Mouse (Mus musculus): ENCODE results near the gene Rps11. TPM values are rescaled to one million over a fixed set of nuclear protein-coding genes. Genes with fewer than 3 reads are reported as not detected.
A peak's percentile ranks its signal among the peaks of the same experiment; 100 is the strongest.

Gene Rps11
- polyA plus RNA-seq, 1 experiment from 2014 or later, result 2,209 TPM

DNA sequence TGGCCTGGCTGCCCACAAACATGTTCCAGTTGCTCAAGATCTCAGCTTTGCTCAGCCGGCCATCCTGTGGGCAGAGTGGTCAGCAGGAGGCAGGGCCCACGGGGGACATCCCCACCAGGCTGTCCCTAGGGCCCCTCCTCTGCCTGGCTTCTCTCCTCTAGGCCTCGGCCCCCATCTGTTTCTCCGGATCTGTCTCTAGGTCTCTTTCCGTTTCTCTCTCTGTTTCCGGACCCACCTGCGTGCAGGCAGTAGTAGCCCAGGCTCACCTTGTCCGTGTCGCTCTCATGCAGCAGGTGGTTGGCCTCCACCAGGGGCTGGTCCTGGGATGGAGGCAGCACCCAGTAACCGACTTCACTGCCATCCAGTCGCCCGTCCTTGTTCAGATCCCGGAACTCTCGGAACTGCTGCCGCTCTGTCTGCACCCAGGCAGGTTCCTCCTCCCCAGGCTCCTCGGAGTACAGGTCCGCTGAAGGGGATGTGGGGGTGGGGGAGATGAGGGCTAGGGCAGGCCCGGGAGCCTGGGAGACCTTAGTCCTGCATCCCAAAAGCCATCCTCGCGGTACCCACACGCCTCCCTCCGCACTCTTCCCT lies 40.8 kb downstream of the Rps11 start:
- Histone ChIP-seq H3K27me3 (replicated peaks; ENCODE audit: control insufficient read depth, insufficient read depth, low read length) (no peaks in the 10 kb centered on the region), H3K4me1 (replicated peaks; ENCODE audit: control insufficient read depth, insufficient read depth, low read length) (peaks cover 10% of the 10 kb centered on the region), H3K4me3 (ENCODE audit: low read depth, low read length) (peak overlapping the region; percentile 24), H3K4me2 (peak overlapping the region; percentile 66), H3K9me3 (ENCODE audit: control insufficient read depth, low read length) (no peaks in the 10 kb centered on the region), H3K9ac (ENCODE audit: low read depth, low read length) (peak overlapping the region; percentile 38; the same call in 1 of the 2 replicates), H3K27ac (ENCODE audit: low read depth, low read length) (peak overlapping the region; percentile 67; the same call in 1 of the 2 replicates), H3K36me3 (ENCODE audit: control insufficient read depth, insufficient read depth, low read length) (peaks cover 20% of the 10 kb centered on the region)
- WGBS, result 60% methylated on average over 22 of the region's 22 CpGs
- ATAC-seq (replicated peaks; ENCODE audit: low FRiP score), result 0 out of 2 replicates have a peak, but pooled peaks have one; percentile 9
- no peak for DNase-seq (ENCODE audit: low spot score)

DNA sequence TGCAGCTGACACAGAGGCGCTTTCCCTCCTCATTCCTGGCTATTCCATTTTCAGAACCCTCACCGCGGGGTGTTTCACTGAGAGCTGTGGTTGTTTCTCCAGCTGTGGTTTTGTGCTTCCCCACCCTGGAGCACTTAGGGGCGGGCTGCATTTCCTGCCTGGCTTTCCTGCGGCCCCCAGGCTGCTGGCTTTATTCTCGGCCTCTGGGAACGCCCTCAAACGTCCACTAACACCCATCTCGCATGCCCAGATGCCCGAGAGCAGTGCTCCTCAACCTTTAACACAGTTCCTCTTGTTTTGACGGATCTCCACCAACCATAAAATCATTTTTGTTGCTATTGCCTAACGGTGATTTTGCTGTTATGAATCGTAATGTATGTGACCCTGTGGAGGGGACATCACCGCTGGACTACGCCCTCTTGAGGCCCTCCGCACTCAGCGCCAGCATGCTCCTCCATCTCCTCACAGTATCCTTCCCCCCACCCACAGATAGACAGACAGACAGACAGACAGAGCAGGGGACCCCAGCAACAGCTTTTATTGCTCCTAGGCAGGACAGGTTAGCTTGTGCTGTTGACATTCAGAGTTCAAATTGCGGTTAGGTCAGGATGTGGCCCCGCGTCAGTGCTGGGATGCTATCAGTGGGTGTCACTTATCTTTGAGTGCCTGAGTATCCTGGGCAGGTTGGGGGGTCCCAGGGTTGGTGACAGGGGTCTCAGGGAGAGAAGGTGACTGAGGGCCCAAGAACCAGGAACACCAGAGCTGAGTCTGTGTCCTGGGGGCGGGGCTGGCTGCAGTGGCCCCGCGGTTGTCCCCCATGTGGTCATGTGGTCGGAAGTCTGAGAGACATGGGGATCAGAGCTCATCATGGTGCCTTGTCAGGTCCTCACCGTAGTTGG lies 41.6 kb downstream of the Rps11 start:
- Histone ChIP-seq H3K9ac (ENCODE audit: low read depth, low read length) (peak overlapping the region; percentile 46), H3K4me1 (replicated peaks; ENCODE audit: control insufficient read depth, insufficient read depth, low read length) (peaks cover 10% of the 10 kb centered on the region), H3K4me3 (ENCODE audit: low read depth, low read length) (peak overlapping the region; percentile 24), H3K27ac (ENCODE audit: low read depth, low read length) (peak overlapping the region; percentile 67), H3K9me3 (ENCODE audit: control insufficient read depth, low read length) (no peaks in the 10 kb centered on the region), H3K36me3 (ENCODE audit: control insufficient read depth, insufficient read depth, low read length) (peaks cover 22% of the 10 kb centered on the region), H3K27me3 (replicated peaks; ENCODE audit: control insufficient read depth, insufficient read depth, low read length) (no peaks in the 10 kb centered on the region), H3K4me2 (peak overlapping the region; percentile 66)
- 40% methylated on average over 25 of the region's 25 CpGs for WGBS
- DNase-seq (ENCODE audit: low spot score) (peak; percentile 56), ATAC-seq (replicated peaks; ENCODE audit: low FRiP score) (peak; percentile 42)

DNA sequence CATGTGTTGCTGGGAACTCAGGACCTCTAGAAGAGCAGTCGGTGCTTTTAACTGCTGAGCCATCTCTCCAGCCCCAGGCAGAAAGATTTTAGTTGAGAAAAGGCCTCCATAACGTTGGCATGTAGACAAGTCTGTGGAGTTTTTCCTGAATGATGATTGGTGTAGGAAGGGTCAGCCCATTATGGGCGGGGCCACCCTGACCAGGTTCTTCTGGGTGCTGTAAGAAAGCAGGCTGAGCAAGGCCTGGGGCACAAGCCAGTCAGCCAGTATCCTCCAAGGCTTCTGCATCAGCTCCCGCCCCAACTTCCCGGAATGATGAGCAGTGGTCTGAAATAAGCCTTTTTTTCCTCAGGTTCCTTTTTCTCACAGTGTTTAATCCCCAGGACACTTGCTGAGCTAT lies 43.2 kb downstream of the Rps11 start:
- 62% methylated on average over 5 of the region's 5 CpGs for WGBS
- DNase-seq (ENCODE audit: low spot score) (no peak), ATAC-seq (replicated peaks; ENCODE audit: low FRiP score) (no peak)
- Histone ChIP-seq H3K9me3 (ENCODE audit: control insufficient read depth, low read length) (no peaks in the 10 kb centered on the region), H3K4me3 (ENCODE audit: low read depth, low read length) (no peak overlapping the region), H3K4me2 (no peak overlapping the region), H3K9ac (ENCODE audit: low read depth, low read length) (no peak overlapping the region), H3K27ac (ENCODE audit: low read depth, low read length) (peak overlapping the region; percentile 10; the same call in 1 of the 2 replicates), H3K27me3 (replicated peaks; ENCODE audit: control insufficient read depth, insufficient read depth, low read length) (no peaks in the 10 kb centered on the region), H3K4me1 (replicated peaks; ENCODE audit: control insufficient read depth, insufficient read depth, low read length) (peaks cover 10% of the 10 kb centered on the region), H3K36me3 (ENCODE audit: control insufficient read depth, insufficient read depth, low read length) (peaks cover 15% of the 10 kb centered on the region)

DNA sequence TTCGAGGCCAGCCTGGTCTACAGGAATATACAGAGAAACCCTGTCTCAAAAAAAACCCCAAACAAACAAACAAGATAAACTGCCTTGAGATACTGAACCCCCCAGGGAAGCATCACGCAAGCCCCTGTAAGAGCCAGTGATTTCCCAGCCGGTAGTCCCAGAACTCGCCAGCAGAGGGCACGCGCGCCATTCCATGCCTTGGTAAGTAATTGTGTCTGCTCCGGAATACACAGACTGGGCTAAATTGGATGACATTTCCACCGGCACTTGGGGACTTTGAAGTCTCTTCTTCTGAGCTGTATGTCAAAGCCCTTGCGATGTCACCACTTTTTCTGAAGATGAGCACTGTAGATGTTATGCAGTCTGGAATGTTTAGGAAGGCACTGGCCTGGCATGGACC lies 44.4 kb downstream of the Rps11 start:
- no peak for ATAC-seq (replicated peaks; ENCODE audit: low FRiP score)
- under 1% methylated on average over 10 of the region's 10 CpGs for WGBS
- H3K9ac ChIP-seq (ENCODE audit: low read depth, low read length), result no peak overlapping the region

DNA sequence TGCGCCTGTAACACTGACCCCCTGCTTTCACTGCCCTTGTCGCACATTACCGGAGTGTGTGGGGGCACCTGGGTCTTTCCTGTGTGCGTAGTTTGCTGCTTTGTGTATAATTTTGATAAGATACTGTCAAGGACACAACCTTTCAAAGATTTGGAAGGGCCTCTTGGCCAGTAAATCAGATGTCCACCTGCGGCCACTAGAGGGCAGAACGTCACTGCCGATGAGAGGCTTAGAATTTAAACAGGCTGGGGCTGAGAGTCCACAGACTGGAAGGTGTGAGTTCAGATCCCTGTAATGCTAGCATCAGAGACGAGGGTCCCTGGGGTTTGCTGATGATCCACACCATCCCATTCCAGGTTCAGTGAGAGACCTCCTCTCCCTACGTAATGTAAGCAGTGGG lies 45.7 kb downstream of the Rps11 start:
- ATAC-seq (replicated peaks; ENCODE audit: low FRiP score), result 0 out of 2 replicates have a peak, but pooled peaks have one; percentile 24
- Histone ChIP-seq H3K4me1 (replicated peaks; ENCODE audit: control insufficient read depth, insufficient read depth, low read length) (peaks cover 18% of the 10 kb centered on the region), H3K27me3 (replicated peaks; ENCODE audit: control insufficient read depth, insufficient read depth, low read length) (no peaks in the 10 kb centered on the region), H3K27ac (ENCODE audit: low read depth, low read length) (no peak overlapping the region), H3K4me2 (no peak overlapping the region), H3K36me3 (ENCODE audit: control insufficient read depth, insufficient read depth, low read length) (peaks cover 24% of the 10 kb centered on the region), H3K4me3 (ENCODE audit: low read depth, low read length) (no peak overlapping the region), H3K9me3 (ENCODE audit: control insufficient read depth, low read length) (no peaks in the 10 kb centered on the region), H3K9ac (ENCODE audit: low read depth, low read length) (no peak overlapping the region)
- peak; percentile 75 for DNase-seq (ENCODE audit: low spot score)
- WGBS, result 28% methylated on average over 9 of the region's 9 CpGs

More for the DNA sequence above, 44.4 kb downstream of the Rps11 start:
- Histone ChIP-seq H3K27me3 (replicated peaks; ENCODE audit: control insufficient read depth, insufficient read depth, low read length) (no peaks in the 10 kb centered on the region), H3K4me3 (ENCODE audit: low read depth, low read length) (no peak overlapping the region), H3K4me2 (no peak overlapping the region), H3K27ac (ENCODE audit: low read depth, low read length) (no peak overlapping the region), H3K9me3 (ENCODE audit: control insufficient read depth, low read length) (no peaks in the 10 kb centered on the region), H3K36me3 (ENCODE audit: control insufficient read depth, insufficient read depth, low read length) (peaks cover 16% of the 10 kb centered on the region; the same call in 1 of the 2 replicates), H3K4me1 (replicated peaks; ENCODE audit: control insufficient read depth, insufficient read depth, low read length) (peaks cover 15% of the 10 kb centered on the region)
- peak; percentile 89 for DNase-seq (ENCODE audit: low spot score)

DNA sequence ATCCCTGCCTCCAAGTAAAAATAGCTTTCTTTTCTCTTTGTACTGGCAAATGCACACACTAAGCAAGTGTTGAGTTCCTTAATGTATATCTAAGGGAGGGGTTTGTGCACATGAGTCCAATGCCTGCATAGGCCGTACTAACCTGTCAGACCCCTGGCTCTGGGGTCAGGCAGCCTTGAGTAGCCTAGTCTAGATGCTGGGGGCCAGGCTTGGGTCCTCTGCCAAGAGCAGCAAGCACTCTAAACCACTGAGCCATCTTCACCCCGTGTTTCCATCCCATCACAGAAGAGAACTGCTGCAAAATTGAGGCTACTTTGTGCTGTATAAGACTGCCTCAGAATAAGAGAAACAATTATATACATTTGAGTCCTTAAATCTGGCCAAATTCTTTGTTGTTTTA lies 46.4 kb downstream of the Rps11 start:
- Histone ChIP-seq H3K27me3 (replicated peaks; ENCODE audit: control insufficient read depth, insufficient read depth, low read length) (no peaks in the 10 kb centered on the region), H3K27ac (ENCODE audit: low read depth, low read length) (no peak overlapping the region), H3K9me3 (ENCODE audit: control insufficient read depth, low read length) (no peaks in the 10 kb centered on the region), H3K4me2 (no peak overlapping the region), H3K4me1 (replicated peaks; ENCODE audit: control insufficient read depth, insufficient read depth, low read length) (peaks cover 15% of the 10 kb centered on the region), H3K36me3 (ENCODE audit: control insufficient read depth, insufficient read depth, low read length) (peaks cover 25% of the 10 kb centered on the region), H3K9ac (ENCODE audit: low read depth, low read length) (no peak overlapping the region), H3K4me3 (ENCODE audit: low read depth, low read length) (no peak overlapping the region)
- ATAC-seq (replicated peaks; ENCODE audit: low FRiP score) (no peak), DNase-seq (ENCODE audit: low spot score) (no peak)
- WGBS, result 88% methylated on average over 2 of the region's 2 CpGs

DNA sequence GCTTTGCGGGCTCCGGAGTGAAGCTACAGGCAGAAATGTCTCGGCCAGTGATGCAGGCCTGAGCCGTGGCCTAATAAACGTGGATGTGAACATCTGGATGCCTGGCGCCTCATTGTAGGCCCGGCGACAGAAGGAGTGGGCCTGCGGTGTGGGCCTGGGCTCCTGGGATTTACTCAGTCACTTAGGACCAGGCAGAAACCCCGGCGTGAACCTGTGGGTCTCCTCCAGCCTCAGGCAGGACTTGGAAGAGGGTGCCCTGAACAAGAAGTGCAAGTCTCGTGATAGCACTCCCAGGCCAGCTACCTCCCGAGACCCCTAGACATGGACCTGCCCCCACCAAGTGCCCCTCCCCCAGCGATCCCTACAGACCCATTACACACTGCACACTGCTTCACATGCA lies 46.9 kb downstream of the Rps11 start:
- Histone ChIP-seq H3K9ac (ENCODE audit: low read depth, low read length) (no peak overlapping the region), H3K36me3 (ENCODE audit: control insufficient read depth, insufficient read depth, low read length) (peaks cover 25% of the 10 kb centered on the region), H3K4me3 (ENCODE audit: low read depth, low read length) (no peak overlapping the region), H3K9me3 (ENCODE audit: control insufficient read depth, low read length) (no peaks in the 10 kb centered on the region), H3K4me2 (no peak overlapping the region), H3K4me1 (replicated peaks; ENCODE audit: control insufficient read depth, insufficient read depth, low read length) (peaks cover 12% of the 10 kb centered on the region; the same call in 1 of the 2 replicates), H3K27ac (ENCODE audit: low read depth, low read length) (no peak overlapping the region), H3K27me3 (replicated peaks; ENCODE audit: control insufficient read depth, insufficient read depth, low read length) (no peaks in the 10 kb centered on the region)
- ATAC-seq (replicated peaks; ENCODE audit: low FRiP score) (no peak), DNase-seq (ENCODE audit: low spot score) (no peak)
- 88% methylated on average over 14 of the region's 14 CpGs for WGBS

DNA sequence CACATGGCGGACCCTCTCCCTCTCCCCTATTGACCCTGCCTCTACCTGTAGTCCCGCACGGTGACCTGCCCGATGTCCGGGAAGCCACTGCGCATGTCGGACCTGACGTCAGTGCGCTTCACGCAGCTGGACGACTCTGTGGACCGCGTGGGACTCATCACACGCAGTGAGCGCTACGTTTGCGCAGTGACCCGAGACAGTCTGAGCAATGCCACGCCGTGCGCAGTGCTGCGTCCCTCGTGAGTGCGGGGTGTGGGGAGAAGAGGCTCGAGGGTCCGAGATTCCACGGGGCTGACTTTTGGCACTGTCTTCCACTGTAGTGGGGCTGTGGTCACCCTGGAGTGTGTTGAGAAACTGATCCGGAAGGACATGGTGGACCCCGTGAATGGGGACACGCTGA lies 47.7 kb downstream of the Rps11 start:
- no peak overlapping the region for H3K9ac ChIP-seq (ENCODE audit: low read depth, low read length)
- no peaks in the 10 kb centered on the region for H3K9me3 ChIP-seq (ENCODE audit: control insufficient read depth, low read length)
- WGBS, result 89% methylated on average over 30 of the region's 30 CpGs
- no peak overlapping the region for H3K4me3 ChIP-seq (ENCODE audit: low read depth, low read length)
- H3K4me2 ChIP-seq, result no peak overlapping the region
- H3K36me3 ChIP-seq (ENCODE audit: control insufficient read depth, insufficient read depth, low read length), result peaks cover 25% of the 10 kb centered on the region
- no peaks in the 10 kb centered on the region for H3K27me3 ChIP-seq (replicated peaks; ENCODE audit: control insufficient read depth, insufficient read depth, low read length)
- DNase-seq (ENCODE audit: low spot score) (no peak), ATAC-seq (replicated peaks; ENCODE audit: low FRiP score) (no peak)
- H3K27ac ChIP-seq (ENCODE audit: low read depth, low read length), result no peak overlapping the region
- H3K4me1 ChIP-seq (replicated peaks; ENCODE audit: control insufficient read depth, insufficient read depth, low read length), result peaks cover 12% of the 10 kb centered on the region; the same call in 1 of the 2 replicates
